Mouse (Mus musculus): ENCODE data around the gene Svep1. TPM values are rescaled to one million over a fixed set of nuclear protein-coding genes. Genes with fewer than 3 reads are reported as not detected.

The Svep1 gene
- polyA plus RNA-seq (2012; rRNA removed; ENCODE audit: low replicate concordance), result 1.1 and 2.4 TPM in 2 replicates

DNA sequence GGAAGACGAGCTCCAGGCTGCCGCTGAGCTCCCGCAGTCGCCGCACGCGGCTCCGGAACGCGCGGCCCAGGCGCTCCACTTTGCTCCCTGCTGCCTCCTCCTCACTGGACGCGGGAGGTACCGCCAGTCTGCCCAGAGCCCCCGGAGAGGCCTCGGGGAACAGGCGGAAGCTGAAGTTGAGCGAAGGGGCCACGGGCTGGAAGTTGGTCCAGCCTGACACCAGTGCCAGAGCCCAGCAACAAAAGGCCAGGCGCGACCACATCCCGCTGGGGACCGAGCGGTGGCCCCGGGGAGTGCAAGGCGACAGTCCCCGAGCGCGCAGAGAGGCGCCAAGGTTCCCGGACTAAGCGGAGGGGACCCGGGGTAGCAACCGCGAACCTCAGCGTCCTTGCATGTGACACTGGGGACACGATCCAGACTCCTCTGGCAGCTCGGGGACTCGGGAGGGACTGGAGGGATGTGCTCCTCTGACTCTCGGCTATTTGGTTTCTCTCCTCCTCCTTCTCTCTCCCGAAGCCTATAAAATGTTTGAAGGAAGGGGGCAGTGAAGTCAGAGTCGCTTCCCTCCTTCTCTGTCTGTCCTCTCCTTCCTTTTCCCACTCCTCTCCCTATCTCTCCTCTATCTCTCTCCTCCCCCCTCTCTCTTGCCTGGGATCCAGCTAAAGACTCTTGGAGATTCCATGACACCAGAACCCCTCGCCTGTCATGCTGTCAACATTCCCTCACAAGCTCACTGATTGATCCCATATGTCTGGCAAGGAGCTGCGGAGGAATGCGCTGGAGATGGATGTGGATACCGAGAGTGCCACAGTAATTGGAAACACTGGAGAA, at the start of gene Svep1:
Gene Svep1, minus strand, starts transcription at position 745 of the 831 bp plus-strand sequence.

DNA sequence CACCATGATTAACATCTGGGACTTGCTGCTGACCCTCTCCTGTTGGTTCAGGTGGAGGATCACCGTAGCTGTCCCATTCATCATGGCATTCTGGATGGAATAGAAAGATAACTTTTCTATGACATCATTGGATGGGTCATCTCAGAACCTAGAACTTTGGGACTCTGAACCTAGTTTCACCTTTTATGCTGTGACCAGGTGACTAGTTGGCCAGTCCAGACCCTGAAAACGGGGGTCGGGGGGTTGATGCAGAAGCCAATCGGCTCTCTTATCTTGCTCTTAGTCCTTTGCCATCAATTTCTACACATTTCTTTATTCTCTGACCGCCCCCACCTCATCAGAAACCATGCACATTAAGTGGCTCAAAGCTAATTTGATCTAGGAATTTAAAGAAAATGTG, 197.6 kb downstream of the Svep1 start, which contains the start of gene Txndc8:
Gene Txndc8, minus strand, starts transcription at position 101 of the 400 bp plus-strand sequence.

Other genes starting within 250 kb of the Svep1 start
- gene Txndc8, start 197.7 kb downstream of the Svep1 start, polyA plus RNA-seq (2012; rRNA removed; ENCODE audit: low replicate concordance), result not detected in 2 replicates
- gene Musk, start 79.1 kb upstream of the Svep1 start, polyA plus RNA-seq (2012; rRNA removed; ENCODE audit: low replicate concordance), result 0.09 and 0.26 TPM in 2 replicates

Measured in duodenum, adult 2 months (tissue).